Mouse (Mus musculus) megakaryocyte, adult 5-6 weeks (primary cell): ENCODE data around the gene Cbx7. TPM values are rescaled to one million over a fixed set of nuclear protein-coding genes. Genes with fewer than 3 reads are reported as not detected.

Experiments used
- ATAC-seq: 2 replicates; pipeline ENCODE4 v1.8.0; 2016; ENCODE audit warnings: mild to moderate bottlenecking, inconsistent platforms; ENCODE audit not compliant: poor library complexity, severe bottlenecking
- total RNA-seq, 2 experiments: library from RNA; stranded (forward) in 1 of 2; stranded (reverse) in 1 of 2; fragments of 153-499, 151-499 nt in 1 of 2; fragments of 221-1000, 200-1000 nt in 1 of 2; gene quantifications; 2 replicates each; pipeline versions ENCODE4 v1.2.3 to v1.2.4; 2015 to 2017

The Cbx7 gene
- total RNA-seq (2015) (4.9 and 5.5 TPM in 2 replicates), total RNA-seq (2017) (3.9 and 7.0 TPM in 2 replicates)

GRCm38 (mm10) chr15:79970940-79971339 is at the start of gene Cbx7:
Gene Cbx7, minus strand, starts transcription at chr15:79971119.
- no peak for ATAC-seq

GRCm38 (mm10) chr15:80020516-80020915 is 49.6 kb upstream of the Cbx7 start:
- no peak for ATAC-seq

- ATAC-seq: no peak
These were observed 48.7 kb upstream of the Cbx7 start for GRCm38 (mm10) chr15:80019625-80020024.

- no peak for ATAC-seq
These were observed 48.3 kb upstream of the Cbx7 start for GRCm38 (mm10) chr15:80019220-80019619.

GRCm38 (mm10) chr15:80016563-80017301 is 45.8 kb upstream of the Cbx7 start:
- no peak for ATAC-seq

GRCm38 (mm10) chr15:80015211-80015952 is 44.5 kb upstream of the Cbx7 start:
- ATAC-seq: no peak

- ATAC-seq: peak; percentile 64
These were observed 43.6 kb upstream of the Cbx7 start, which contains the start of gene Pdgfb for GRCm38 (mm10) chr15:80014321-80015210. Gene Pdgfb, minus strand, starts transcription at chr15:80014977.

GRCm38 (mm10) chr15:80014031-80014320 is 43.1 kb upstream of the Cbx7 start:
- no peak for ATAC-seq

- no peak for ATAC-seq
These were observed 42.5 kb upstream of the Cbx7 start for GRCm38 (mm10) chr15:80013256-80014030.

- no peak for ATAC-seq
These were observed 41.7 kb upstream of the Cbx7 start for GRCm38 (mm10) chr15:80012527-80013201.

GRCm38 (mm10) chr15:80011778-80012526 is 41.0 kb upstream of the Cbx7 start:
- peak; percentile 29; the same call in 1 of the 2 replicates for ATAC-seq

GRCm38 (mm10) chr15:80011194-80011593 is 40.3 kb upstream of the Cbx7 start:
- ATAC-seq: no peak

GRCm38 (mm10) chr15:80010182-80010558 is 39.3 kb upstream of the Cbx7 start:
- ATAC-seq: no peak

- no peak for ATAC-seq
These were observed 38.7 kb upstream of the Cbx7 start for GRCm38 (mm10) chr15:80009421-80010181.

- ATAC-seq: no peak
These were observed 37.5 kb upstream of the Cbx7 start for GRCm38 (mm10) chr15:80008461-80008860.

GRCm38 (mm10) chr15:80006156-80006555 is 35.2 kb upstream of the Cbx7 start:
- ATAC-seq: no peak

GRCm38 (mm10) chr15:80005436-80005835 is 34.5 kb upstream of the Cbx7 start:
- ATAC-seq: no peak

GRCm38 (mm10) chr15:80004644-80005340 is 33.9 kb upstream of the Cbx7 start:
- no peak for ATAC-seq
